Mouse (Mus musculus) liver, postnatal 0 days (tissue): ENCODE measurements around the gene Wrap53.

Experiments
- CTCF ChIP-seq: sonication (generic); IDR thresholded peaks from 2 replicates; pipeline ENCODE4 v1.5.1; 2016; ENCODE audit warnings: antibody characterized with exemption, low read depth
- EP300 ChIP-seq: IDR thresholded peaks from 2 replicates; pipeline ENCODE4 v1.6.1; 2016; ENCODE audit warnings: antibody characterized with exemption, low read depth, mild to moderate bottlenecking

- TF ChIP-seq CTCF (no peak), EP300 (no peak)
Observed at GRCm38 (mm10) chr11:69559851-69560765, 19.9 kb downstream of the Wrap53 start, which contains the start of gene Efnb3.
